Mouse (Mus musculus) kidney, embryonic 14.5 days (tissue): ENCODE results near the gene Abcc4. TPM values are rescaled to one million over a fixed set of nuclear protein-coding genes. Genes with fewer than 3 reads are reported as not detected.

Source experiments
- ATAC-seq: fragments of 200-750 bp; cut with Nextera tagmentation; 2 replicates; pipeline ENCODE4 v1.8.0; 2017; ENCODE audit warnings: moderate number of reproducible peaks, mild to moderate bottlenecking, moderate TSS enrichment, moderate library complexity; ENCODE audit not compliant: low FRiP score, low TSS enrichment
- H3K27ac ChIP-seq: fragments of 300-500 bp; sonication (generic); 2 replicates; pipeline ENCODE4 v1.5.1; 2014; ENCODE audit warnings: low read depth, mild to moderate bottlenecking, low read length, moderate library complexity, mixed read lengths
- H3K27me3 ChIP-seq: fragments of 300-500 bp; sonication (generic); 2 replicates; pipeline ENCODE4 v1.6.1; 2014; ENCODE audit warnings: mild to moderate bottlenecking, low read length; ENCODE audit not compliant: control insufficient read depth, insufficient read depth
- H3K36me3 ChIP-seq: fragments of 300-500 bp; sonication (generic); 2 replicates; pipeline ENCODE4 v1.6.1; 2014; ENCODE audit warnings: low read length, mixed read lengths; ENCODE audit not compliant: control insufficient read depth, insufficient read depth
- H3K4me1 ChIP-seq: fragments of 300-500 bp; sonication (generic); 2 replicates; pipeline ENCODE4 v1.6.1; 2014; ENCODE audit warnings: low read length, mixed read lengths; ENCODE audit not compliant: control insufficient read depth, insufficient read depth
- H3K4me2 ChIP-seq: fragments of 300-500 bp; sonication (generic); replicated peaks from 2 replicates; pipeline ENCODE4 v1.6.1; 2014; ENCODE audit warnings: low read depth, mild to moderate bottlenecking, low read length
- H3K4me3 ChIP-seq: fragments of 300-500 bp; sonication (generic); 2 replicates; pipeline ENCODE4 v1.5.1; 2014; ENCODE audit warnings: mild to moderate bottlenecking, low read length
- H3K9ac ChIP-seq: fragments of 300-500 bp; sonication (generic); 2 replicates; pipeline ENCODE4 v1.6.1; 2014; ENCODE audit warnings: low read depth, mild to moderate bottlenecking, low read length, moderate library complexity
- H3K9me3 ChIP-seq: fragments of 300-500 bp; sonication (generic); 2 replicates; pipeline ENCODE4 v1.6.1; 2016; ENCODE audit warnings: low read length; ENCODE audit not compliant: control insufficient read depth
- WGBS: fragments of 180-500 bp; shearing (Covaris S2); extraction: QIAGEN DNeasy Blood & Tissue Kit; methylation state at CpG from one replicate; pipeline ENCODE4 v1.1.7; 2014; 5-methylcytosine and 5-hydroxymethylcytosine counted together
- polyA plus RNA-seq: library from polyadenylated mRNA; unstranded; fragments of >200 nt; fragmentation: Nextera tagmentation; extraction: Ambion mirVana; gene quantifications from 2 replicates; pipeline ENCODE4 v1.2.1, GENCODE M21; 2014

Gene Abcc4
- polyA plus RNA-seq, 1 experiment from 2014 or later: 12.2 TPM

GRCm38 (mm10) chr14:118705465-118705807 is 583 bp downstream of the Abcc4 start:
- H3K27me3 ChIP-seq: peaks cover 10% of the 10 kb centered on the region; the same call in 1 of the 2 replicates
- H3K36me3 ChIP-seq: no peaks in the 10 kb centered on the region
- peak overlapping the region; percentile 63 for H3K9ac ChIP-seq
- 2% methylated on average over 10 of the region's 10 CpGs for whole genome bisulfite sequencing
- no peaks in the 10 kb centered on the region for H3K9me3 ChIP-seq
- ATAC-seq: peak; percentile 10; the same call in 1 of the 2 replicates
- peak overlapping the region; percentile 61 for H3K4me3 ChIP-seq
- H3K4me1 ChIP-seq: peaks cover 8% of the 10 kb centered on the region; the same call in 1 of the 2 replicates
- peak overlapping the region; percentile 98 for H3K4me2 ChIP-seq
- H3K27ac ChIP-seq: no peak overlapping the region

DNA sequence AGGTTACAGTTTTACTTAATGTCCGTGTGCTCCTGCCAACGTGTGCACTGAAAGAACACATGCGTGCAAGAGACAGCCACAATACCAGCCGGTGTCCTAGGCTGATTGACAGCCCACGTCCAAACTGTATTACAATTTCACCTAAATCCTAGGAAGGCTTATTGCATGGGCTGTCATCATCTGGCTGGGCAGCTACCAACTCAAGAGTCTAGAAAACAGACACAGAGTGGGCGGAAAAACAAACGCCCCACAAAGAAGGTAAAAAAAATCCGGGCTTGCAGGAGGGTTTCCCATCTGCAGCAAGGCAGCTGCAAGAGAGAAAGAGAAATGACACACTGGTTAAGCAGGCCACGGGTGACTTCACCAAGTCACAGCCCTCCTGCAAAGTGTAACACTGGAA is 2.7 kb downstream of the Abcc4 start:
- Histone ChIP-seq H3K4me1 (peaks cover 18% of the 10 kb centered on the region), H3K27me3 (peaks cover 10% of the 10 kb centered on the region; the same call in 1 of the 2 replicates), H3K36me3 (no peaks in the 10 kb centered on the region), H3K27ac (no peak overlapping the region), H3K9me3 (no peaks in the 10 kb centered on the region), H3K9ac (no peak overlapping the region), H3K4me2 (no peak overlapping the region), H3K4me3 (no peak overlapping the region)
- ATAC-seq: no peak
- WGBS: 62% methylated on average over 9 of the region's 9 CpGs

GRCm38 (mm10) chr14:118701991-118702608 is 3.9 kb downstream of the Abcc4 start:
- WGBS: 59% methylated on average over 7 of the region's 7 CpGs
- peaks cover 10% of the 10 kb centered on the region; the same call in 1 of the 2 replicates for H3K27me3 ChIP-seq
- peaks cover 18% of the 10 kb centered on the region for H3K4me1 ChIP-seq
- no peaks in the 10 kb centered on the region for H3K9me3 ChIP-seq
- ATAC-seq: no peak
- H3K9ac ChIP-seq: no peak overlapping the region
- no peaks in the 10 kb centered on the region for H3K36me3 ChIP-seq
- no peak overlapping the region for H3K4me2 ChIP-seq
- no peak overlapping the region for H3K4me3 ChIP-seq
- no peak overlapping the region for H3K27ac ChIP-seq

- H3K9ac ChIP-seq: no peak overlapping the region
- 66% methylated on average over 7 of the region's 7 CpGs for WGBS
- H3K4me2 ChIP-seq: no peak overlapping the region
- peaks cover 7% of the 10 kb centered on the region; the same call in 1 of the 2 replicates for H3K27me3 ChIP-seq
- no peak for ATAC-seq
- peaks cover 18% of the 10 kb centered on the region for H3K4me1 ChIP-seq
- H3K36me3 ChIP-seq: no peaks in the 10 kb centered on the region; the same call in 1 of the 2 replicates
- H3K27ac ChIP-seq: no peak overlapping the region
- no peak overlapping the region for H3K4me3 ChIP-seq
- H3K9me3 ChIP-seq: no peaks in the 10 kb centered on the region
These were observed 5.4 kb downstream of the Abcc4 start for GRCm38 (mm10) chr14:118700576-118700975.

- no peak overlapping the region for H3K27ac ChIP-seq
- no peaks in the 10 kb centered on the region; the same call in 1 of the 2 replicates for H3K36me3 ChIP-seq
- WGBS: 20% methylated on average over 5 of the region's 5 CpGs
- H3K9ac ChIP-seq: no peak overlapping the region
- H3K27me3 ChIP-seq: peaks cover 1% of the 10 kb centered on the region; the same call in 1 of the 2 replicates
- H3K9me3 ChIP-seq: no peaks in the 10 kb centered on the region
- no peak overlapping the region for H3K4me3 ChIP-seq
- ATAC-seq: no peak
- no peak overlapping the region for H3K4me2 ChIP-seq
- peaks cover 18% of the 10 kb centered on the region for H3K4me1 ChIP-seq
These were observed 6.1 kb downstream of the Abcc4 start for GRCm38 (mm10) chr14:118699963-118700362.

- Histone ChIP-seq H3K4me2 (0 out of 2 replicates have a peak overlapping the region, but pooled peaks have one; percentile 2), H3K4me1 (peaks cover 18% of the 10 kb centered on the region)
- WGBS: 27% methylated on average over 10 of the region's 10 CpGs
These were observed 6.5 kb downstream of the Abcc4 start for GRCm38 (mm10) chr14:118699508-118699907.

GRCm38 (mm10) chr14:118696556-118697289 is 9.3 kb downstream of the Abcc4 start:
- no peak for ATAC-seq
- no peak overlapping the region for H3K27ac ChIP-seq
- no peak overlapping the region for H3K4me3 ChIP-seq
- H3K4me2 ChIP-seq: no peak overlapping the region
- H3K9ac ChIP-seq: no peak overlapping the region
- no peaks in the 10 kb centered on the region for H3K27me3 ChIP-seq
- 94% methylated on average over 16 of the region's 16 CpGs for WGBS
- H3K4me1 ChIP-seq: peaks cover 20% of the 10 kb centered on the region
- no peaks in the 10 kb centered on the region; the same call in 1 of the 2 replicates for H3K36me3 ChIP-seq
- no peaks in the 10 kb centered on the region for H3K9me3 ChIP-seq

More at GRCm38 (mm10) chr14:118699508-118699907, 6.5 kb downstream of the Abcc4 start:
- Histone ChIP-seq H3K27me3 (no peaks in the 10 kb centered on the region; the same call in 1 of the 2 replicates), H3K4me3 (no peak overlapping the region), H3K9ac (no peak overlapping the region), H3K36me3 (no peaks in the 10 kb centered on the region; the same call in 1 of the 2 replicates), H3K9me3 (no peaks in the 10 kb centered on the region), H3K27ac (no peak overlapping the region)
- ATAC-seq: peak; percentile 48; the same call in 1 of the 2 replicates

DNA sequence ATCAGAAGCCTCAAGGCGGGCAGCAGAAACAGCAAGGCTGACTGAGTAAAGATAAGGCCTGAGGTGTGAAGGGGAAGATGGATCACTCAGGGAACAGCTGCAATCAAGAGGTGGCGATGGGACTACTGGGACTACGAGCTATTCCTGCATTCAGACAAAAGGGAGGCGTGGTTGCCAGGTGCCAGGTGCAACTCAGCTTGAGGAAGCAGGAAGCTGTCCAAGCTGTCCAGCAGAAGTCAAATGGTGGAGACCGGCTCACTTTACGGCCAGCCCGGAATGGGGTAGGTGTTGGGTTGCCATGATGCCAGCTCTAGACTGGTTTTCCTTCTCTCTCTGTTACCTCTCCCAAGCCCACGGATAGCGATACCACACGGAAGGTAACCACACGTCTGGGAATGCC is 10.2 kb downstream of the Abcc4 start:
- Histone ChIP-seq H3K4me2 (no peak overlapping the region), H3K27ac (no peak overlapping the region), H3K36me3 (no peaks in the 10 kb centered on the region; the same call in 1 of the 2 replicates), H3K4me1 (peaks cover 20% of the 10 kb centered on the region), H3K9me3 (no peaks in the 10 kb centered on the region), H3K27me3 (no peaks in the 10 kb centered on the region), H3K4me3 (no peak overlapping the region), H3K9ac (no peak overlapping the region)
- no peak for ATAC-seq
- 83% methylated on average over 11 of the region's 11 CpGs for WGBS

GRCm38 (mm10) chr14:118694321-118694720 is 11.7 kb downstream of the Abcc4 start:
- Histone ChIP-seq H3K9ac (no peak overlapping the region), H3K36me3 (no peaks in the 10 kb centered on the region; the same call in 1 of the 2 replicates), H3K27me3 (no peaks in the 10 kb centered on the region), H3K9me3 (no peaks in the 10 kb centered on the region), H3K4me2 (no peak overlapping the region), H3K4me3 (no peak overlapping the region), H3K27ac (no peak overlapping the region), H3K4me1 (peaks cover 9% of the 10 kb centered on the region)
- 54% methylated on average over 7 of the region's 7 CpGs for WGBS
- no peak for ATAC-seq
